Mouse (Mus musculus): Measurements from ENCODE around the gene Josd2.

The Josd2 gene

GRCm38 (mm10) chr7:44472961-44473646 lies 5.3 kb downstream of the Josd2 start:
- peak; percentile 14 for DNase-seq

DNA sequence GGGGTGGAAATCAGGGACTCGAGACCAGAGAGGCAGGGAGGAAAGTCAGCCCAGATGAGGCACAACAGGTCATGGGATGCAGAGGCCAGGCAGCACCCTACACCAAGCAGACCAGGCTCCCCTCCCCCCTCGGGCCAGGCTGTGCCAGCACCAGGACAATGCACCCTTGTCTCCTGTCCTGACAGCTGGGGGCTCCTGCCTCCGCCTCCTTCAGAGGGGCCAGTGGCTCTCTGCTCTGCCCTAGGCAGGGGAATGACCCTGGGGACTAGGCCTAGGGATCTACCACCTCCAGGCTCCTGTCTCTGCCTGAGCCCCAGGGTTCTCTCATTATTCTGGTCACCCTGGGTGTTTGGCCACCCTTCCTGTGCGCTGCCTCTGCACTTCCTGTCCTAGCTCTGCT lies 6.6 kb downstream of the Josd2 start:
- peak; percentile 66 for DNase-seq

GRCm38 (mm10) chr7:44475046-44475614 lies 7.3 kb downstream of the Josd2 start:
- no peak for DNase-seq

DNA sequence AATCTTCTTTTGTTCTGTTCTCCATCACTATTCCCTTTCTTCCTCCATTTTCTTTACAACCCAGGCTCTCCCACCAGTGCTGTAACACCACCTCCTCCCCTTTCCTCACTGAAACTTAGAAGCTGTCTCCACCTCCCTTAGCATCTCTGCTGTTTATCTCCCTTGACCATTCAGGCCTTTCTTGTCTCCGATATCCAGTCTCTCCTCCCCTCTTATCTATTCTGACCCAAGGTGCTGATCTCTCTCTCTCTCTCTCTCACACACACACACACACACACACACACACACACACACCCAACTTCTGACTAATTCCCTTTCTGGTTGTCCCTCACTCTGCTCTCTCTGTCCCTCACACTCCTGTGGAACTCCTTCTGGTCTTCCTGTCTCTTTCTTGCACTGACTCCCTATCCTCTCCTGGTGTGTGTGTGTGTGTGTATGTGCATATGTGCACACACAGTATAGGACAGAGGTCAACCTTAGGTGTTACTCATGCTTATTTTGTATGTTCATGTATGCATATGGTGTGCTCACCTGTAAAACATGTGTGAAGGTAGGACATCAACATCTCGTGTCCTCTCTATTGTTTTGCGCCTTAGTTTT lies 15.2 kb downstream of the Josd2 start:
- no peak for DNase-seq

DNA sequence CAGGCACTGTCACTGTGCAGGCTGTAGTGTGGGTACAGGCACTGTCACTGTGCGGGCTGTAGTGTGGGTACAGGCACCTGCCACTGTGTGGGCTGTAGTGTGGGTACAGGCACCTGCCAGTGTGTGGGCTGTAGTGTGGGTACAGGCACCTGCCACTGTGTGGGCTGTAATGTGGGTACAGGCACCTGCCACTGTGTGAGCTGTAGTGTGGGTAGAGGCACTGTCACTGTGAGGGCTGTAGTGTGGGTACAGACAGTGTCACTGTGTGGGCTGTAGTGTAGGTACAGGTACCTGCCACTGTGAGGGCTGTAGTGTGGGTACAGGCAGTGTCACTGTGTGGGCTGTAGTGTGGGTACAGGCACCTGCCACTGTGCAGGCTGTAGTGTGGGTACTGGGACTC lies 16.3 kb downstream of the Josd2 start:
- no peak for DNase-seq

- peak; percentile 77 for DNase-seq
Observed at GRCm38 (mm10) chr7:44484841-44485571, 17.2 kb downstream of the Josd2 start.

- DNase-seq: no peak
Observed at GRCm38 (mm10) chr7:44485572-44486195, 17.9 kb downstream of the Josd2 start.

DNA sequence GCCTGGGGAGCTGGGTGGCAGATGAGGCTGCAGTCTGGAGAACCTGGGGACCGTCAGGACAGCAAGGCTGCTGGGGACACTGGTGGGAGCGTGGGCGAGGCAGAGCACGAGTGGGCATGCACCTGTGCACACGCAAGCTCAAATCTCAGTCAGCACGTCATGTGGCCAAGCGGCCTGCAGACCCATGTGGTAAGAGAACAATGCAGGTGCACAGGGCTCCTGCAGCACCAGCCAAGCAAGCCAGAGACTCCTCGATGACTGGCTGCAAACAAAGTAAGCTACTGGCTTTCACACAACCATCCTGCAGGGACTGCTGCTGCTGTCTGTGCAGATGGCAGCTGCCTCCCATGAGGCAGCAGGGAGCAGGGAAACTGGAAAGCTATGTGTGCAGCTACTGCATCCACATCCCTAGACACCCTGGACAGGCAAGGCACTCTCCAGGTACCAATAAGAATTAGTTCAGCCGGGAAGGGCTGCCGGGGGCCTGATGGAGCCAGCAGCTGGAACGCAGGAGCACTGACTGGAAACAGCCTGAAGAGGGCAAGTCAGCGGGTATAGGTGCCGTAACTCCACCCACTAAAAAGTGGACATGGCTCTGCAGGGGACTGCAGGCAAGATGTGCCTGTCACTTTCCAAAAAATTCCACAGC lies 19.3 kb downstream of the Josd2 start:
- no peak for DNase-seq

- no peak for DNase-seq
Observed at GRCm38 (mm10) chr7:44487936-44488335, 20.2 kb downstream of the Josd2 start.

DNA sequence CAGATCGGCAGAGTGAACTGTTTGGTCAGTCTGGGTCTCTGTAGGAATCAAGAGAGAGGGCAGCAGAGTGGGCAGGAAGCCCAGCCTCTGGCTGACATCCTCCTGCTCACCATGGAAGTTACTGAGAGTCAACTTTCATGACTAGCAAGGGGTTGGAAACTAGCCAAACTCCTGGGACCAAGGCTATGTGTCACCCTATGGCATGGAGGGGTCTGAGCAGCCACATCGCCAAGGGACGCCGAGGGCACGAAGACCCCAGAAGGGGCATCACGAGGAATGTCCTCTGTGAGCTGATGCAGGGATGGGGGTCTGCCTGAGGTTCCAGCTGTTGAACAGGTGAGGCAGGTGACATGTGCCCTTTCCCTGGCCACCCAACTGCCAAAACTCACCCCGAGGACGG lies 20.8 kb downstream of the Josd2 start:
- DNase-seq: no peak

- DNase-seq: no peak
Observed at GRCm38 (mm10) chr7:44490281-44490680, 22.5 kb downstream of the Josd2 start.

DNA sequence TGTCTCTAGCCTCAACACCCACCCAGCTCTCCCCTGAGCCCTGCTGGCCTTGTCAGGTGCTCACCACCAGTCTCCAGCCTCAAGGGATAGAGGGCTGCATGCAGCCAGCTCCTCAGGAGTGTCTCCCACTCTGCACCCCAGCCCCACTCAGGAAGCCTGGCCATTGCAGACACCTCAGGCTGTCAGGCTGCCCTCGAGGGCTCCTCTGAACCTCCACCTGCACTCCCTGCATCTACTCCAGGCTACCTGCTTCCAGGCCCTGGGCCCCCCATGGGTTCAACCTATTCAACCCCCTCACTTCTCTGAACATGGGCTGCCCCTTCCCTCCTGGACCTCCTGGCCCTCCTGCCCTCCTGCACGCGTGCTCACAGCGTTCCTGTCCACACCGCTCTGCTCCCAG lies 23.6 kb downstream of the Josd2 start:
- no peak for DNase-seq

DNA sequence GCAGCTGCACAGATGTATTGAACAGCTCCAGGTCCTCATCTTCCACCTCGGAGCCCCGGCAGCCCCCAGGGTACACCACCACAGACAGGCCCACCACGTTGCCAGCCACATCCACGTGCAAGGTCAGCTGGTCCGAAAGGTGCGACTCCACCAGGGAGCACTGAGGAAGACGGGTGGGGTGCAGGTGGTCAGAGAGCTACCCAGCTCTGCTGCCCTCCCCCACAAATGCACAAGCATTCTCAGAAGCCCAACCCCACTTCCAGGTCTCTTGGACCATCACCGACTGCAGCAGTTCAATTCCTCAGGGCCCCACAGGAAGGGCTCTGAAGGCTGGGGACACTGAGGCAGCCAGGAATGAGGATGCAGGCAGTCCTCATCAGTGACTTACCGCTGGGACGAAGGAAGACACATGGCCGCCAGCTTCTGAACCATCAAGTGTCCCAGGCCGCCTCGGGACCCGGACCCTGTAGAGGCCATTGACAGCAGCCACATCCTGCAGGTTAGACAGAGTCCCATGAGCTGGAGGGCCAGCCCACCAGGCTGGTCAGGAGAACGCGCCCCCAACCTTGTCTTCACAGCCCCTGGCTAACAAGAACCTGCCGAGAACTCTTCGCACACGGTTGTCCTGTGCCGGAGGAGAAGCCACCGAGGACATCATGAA lies 24.5 kb downstream of the Josd2 start:
- DNase-seq: no peak

DNA sequence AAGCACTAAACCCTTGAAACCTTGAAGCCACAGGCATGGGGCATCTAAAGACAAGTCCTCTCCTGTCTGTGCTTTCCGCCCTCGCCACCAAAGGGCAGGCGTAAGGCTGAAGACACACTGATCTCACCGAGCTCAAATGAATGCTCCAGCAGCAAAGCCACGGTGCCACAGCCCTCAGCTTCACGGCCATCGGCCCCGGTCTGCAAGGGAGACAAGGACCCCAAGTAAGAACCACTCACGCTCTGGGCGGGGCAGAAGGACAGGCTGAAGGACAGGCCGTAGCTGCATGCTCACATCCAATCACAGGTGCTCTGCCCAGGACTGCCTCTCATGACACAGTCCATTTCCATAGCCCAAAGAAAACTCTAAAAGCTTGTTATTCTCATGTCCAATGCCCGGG lies 26.9 kb downstream of the Josd2 start:
- DNase-seq: no peak

GRCm38 (mm10) chr7:44495086-44495485 lies 27.3 kb downstream of the Josd2 start:
- no peak for DNase-seq

DNA sequence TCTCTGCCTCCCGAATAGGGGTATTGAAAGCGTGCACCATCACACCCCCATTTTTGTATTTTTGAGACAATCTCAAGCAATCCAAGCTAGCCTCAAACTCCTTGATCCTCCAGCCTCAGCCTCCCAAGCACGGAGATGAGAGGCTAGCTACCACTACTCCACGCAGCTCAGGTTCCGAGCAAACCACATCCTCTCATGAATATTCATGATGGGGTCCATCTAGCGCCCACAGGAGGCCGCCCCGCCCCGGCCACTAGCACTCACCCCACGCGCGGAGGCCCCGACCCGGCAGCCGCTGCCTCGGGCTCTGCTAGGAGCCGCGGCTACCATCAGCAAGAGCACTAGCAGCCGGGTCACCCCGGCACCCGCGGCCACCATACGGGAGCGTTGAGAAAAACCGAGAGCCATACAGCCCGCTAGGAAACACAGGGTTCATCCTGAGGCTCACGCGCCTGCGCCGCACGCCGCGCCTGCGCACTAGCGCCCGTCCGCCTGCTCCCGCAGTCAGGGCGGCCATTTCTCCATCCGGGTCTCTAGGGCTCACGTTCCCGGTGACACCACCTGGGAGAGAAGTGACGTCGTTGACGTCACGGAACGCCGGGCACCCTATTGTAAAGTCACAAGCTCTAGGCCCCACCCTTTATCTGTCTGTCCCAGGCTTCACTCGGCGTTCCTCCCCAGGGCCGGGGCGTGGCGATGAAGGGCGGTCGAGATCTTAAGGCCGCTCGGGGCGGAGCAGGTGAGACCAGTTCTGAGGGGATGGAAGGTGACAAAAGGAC lies 28.4 kb downstream of the Josd2 start, which contains the start of the genes Emc10 and Fam71e1:
Gene Emc10 (minus strand): TSS at position 538 of the 779 bp plus-strand sequence.
Gene Fam71e1 (plus strand): TSS at position 590 of the 779 bp plus-strand sequence.
- peak; percentile 99 for DNase-seq

DNA sequence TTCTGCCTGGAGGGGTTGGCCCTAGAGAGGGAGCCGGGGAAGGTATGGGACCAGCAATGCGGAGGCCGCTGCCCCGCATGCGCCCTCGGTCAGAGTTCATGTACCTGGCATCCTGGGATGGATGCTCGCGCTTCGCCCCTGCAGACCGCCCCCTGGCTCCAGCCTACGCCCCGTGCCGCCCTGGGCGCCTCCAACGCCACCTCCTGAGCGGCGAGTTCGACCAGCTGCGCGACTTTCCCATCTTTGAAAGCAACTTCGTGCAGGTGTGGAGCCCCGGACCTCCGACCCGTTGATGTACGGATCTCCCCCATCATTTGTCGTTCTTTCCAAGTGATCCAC lies 29.0 kb downstream of the Josd2 start:
- DNase-seq: peak; percentile 49

- no peak for DNase-seq
Observed at GRCm38 (mm10) chr7:44497361-44498055, 29.7 kb downstream of the Josd2 start.

DNA sequence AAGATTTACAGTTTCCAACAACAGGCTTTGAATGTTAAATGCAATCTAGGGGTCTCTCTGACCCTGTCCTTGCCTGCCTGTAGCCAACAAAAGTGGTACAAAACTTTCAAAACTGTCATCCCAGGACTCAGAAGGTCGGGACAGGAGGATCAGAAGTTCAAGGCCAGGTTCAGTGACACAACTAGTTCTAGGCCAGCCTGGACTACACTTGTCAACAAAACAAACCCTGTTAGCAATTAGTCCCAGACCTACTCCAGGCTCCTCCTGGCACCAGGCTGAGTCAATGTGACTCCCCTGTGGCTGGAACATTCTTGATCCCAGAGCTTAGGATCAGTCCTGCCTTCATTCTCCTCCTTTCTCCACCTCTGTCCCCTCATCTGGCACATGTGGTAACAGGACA lies 31.1 kb downstream of the Josd2 start:
- no peak for DNase-seq

DNA sequence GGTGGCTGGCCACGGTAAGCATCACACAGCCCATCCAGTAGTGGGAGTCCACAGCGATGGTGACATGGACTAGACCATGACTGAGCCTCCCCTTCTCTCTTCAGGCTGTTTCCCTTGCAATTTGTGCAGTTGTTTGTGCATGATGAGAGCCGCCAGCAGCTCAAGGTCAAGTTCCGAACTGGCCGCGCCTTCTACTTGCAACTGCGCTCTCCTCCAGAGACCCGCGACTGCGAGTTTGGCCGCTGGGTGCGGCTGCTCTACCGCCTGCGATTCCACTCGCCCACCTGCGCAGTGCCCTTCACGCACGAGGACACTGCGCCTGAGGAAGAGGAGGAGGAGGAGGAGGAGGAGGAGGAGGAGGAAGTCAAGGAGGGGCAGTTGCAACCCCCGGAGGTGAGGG lies 32.3 kb downstream of the Josd2 start:
- no peak for DNase-seq

Measured in right cerebral cortex, postnatal 14 days (tissue).